Mouse (Mus musculus): Measurements from ENCODE around the gene Uap1. TPM values are rescaled to one million over a fixed set of nuclear protein-coding genes. Genes with fewer than 3 reads are reported as not detected.

The Uap1 gene
- total RNA-seq, 2 experiments from 2014 or later: 42.7 to 49.5 TPM

DNA sequence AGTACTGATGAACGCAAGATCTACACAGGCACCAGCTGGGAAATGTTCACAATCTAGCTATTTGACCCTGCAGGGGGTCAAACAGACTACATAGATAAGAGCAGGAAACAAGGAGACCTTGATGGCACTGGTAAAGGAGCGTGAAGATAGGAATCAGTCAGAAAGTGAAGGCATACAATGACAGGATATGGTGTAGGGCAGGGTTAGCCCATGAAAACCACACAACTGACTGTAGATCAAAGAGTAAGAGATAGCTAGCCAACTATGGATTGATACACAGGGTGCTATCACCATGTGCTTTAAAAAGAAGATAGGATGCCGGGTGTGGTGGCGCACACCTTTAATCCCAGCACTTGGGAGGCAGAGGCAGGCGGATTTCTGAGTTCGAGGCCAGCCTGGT, 7.0 kb downstream of the Uap1 start:
- no peak for DNase-seq

DNA sequence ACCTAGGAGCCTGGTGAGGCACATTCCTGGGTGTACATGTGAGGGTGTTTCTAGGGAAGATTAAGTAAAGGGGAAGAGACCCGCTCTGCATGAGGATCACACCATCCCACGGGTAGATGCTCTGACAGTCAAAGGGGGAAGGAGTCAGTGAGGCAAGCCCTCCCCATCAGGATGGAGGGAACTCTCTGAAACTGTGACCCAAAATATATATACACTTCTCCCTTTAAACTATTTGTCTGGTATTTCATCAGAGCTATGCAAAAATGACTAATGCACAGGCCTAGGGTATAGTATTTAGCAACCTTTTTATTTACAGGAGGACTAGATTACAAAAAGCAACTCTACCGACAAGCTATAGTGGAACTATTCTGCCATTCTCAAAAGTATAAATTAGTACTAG, 9.8 kb downstream of the Uap1 start:
- no peak for DNase-seq

DNA sequence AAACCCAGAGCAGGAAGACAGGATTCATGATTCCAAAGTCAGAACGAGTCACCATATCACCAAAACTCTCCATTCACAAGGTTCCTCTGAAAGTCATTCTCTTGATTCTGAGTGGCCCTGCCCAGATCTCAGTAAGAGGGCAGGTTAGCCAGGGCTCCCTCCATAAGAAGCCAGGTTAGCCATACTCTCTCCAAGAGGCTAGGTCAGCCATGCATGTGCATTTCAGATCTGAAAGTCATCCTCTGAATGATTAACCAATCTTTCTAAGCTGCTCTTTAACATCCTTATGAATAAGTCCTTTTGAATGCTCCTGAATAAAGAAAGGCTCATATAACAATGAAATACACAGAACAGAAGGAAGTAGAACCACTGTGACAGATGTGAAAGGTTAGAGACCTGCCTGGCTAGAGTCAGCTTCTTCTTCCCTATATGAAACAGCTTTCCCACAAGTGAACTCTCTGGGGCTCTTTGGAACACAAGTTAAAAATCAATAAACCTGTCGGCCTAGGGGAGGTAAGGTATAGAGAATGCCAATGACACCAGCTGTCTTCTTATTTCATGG, 10.6 kb downstream of the Uap1 start:
- no peak for DNase-seq

DNA sequence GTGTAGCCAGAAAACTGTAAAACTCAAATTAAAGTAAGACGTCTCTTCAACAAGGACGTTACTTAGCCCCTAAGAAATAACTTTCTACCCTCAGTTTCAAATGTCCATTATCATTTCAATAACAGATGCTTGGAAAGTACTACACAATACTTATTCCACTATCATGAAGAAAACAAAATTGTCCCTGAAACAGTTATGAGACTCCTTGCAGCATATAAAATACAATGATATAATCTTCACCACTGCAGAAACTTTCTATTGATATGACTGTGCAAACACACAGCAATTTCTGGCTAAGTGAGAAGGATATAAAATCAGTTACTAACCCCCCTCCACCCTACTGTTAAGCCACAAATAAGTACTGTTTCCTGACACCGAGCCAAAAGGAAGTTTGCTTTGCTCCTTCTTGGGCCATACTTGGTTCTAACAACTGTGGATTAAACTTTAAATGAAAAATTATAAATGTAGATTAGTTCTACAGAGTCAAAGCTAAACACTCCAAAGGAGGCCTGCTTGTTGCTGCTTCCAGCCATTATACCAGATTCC, 11.3 kb downstream of the Uap1 start:
- DNase-seq: no peak

DNA sequence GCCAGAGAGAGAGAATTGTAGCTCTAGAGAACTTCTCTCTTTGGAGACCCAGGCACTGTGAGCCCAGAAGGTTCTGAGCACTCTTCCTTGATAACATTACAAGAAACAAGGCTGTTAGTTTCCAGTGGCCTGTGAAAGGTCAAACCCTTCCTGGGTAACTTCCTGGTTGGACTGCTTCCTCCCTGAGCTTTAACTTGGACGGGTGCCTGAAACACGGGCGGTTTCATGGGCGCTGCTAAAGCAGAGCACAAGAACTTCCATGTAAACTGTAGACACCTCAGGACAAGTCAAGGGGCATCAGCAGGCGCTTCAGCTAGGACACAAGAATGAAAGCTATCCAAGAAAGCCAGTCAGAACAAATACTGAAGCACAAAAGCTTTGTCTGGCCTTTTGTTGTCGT, 12.9 kb downstream of the Uap1 start:
- DNase-seq: peak; percentile 16

DNA sequence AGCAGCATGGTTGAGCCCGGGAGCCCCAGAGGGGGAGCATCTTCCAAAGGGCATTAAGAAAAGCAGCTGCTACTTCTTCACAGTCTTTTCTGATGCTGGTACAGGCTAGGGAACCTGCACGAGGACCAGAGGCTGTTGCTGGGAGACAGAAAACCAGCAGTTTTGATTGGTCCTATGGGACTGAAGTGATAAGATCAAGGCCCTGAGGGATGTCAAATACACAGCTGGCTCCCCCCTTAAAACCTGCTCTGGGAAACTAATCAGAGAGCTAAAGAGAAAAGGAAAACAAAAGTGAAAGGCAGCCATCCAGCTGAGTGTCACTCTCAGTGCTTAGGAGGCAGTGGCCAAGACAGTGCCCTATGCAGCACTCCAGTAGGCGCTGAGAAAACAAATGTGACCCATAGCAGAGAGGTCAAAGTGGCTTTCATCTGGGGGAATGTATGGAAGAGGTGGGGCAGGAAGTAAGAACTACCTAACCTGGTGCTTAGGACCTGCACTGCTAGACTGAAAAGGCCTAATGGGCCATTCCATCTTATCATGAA, 14.3 kb downstream of the Uap1 start:
- peak; percentile 35 for DNase-seq

DNA sequence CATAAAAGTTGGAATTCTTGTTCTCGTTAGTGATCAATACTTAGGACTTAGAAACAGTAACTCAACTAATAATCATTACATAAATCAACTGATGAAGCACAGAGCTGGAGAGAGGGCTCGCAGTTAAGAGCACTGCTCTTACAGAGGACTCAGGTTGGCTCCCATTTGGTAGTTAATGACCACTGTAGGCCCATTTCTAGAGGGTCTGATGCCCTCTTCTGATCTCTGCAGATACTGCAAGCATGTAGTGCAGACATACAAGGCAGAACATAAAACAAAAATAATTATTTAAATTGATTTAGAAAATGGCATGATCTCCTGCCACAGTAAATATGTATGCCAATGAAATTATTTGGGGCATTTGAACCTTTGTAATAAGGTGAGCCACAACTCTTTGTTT, 15.1 kb downstream of the Uap1 start:
- no peak for DNase-seq

DNA sequence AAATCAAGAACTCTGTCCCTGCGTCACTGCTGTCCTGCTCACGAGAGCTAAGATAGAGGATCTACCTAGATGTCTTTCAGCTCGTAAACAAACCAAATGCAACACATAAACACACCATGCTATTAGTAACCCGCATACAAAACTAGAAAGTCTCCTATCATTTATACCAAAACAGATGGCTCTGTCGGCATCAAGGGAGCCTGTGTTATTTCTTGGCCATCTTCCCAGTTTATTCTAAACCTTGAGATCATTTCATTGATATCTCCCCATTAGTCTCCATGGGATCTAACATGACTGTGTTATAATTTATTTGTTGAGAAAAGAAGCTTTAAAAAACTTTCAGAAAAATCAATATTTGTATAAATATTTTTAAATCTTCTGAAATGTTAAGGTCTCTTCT, 19.0 kb downstream of the Uap1 start:
- no peak for DNase-seq

DNA sequence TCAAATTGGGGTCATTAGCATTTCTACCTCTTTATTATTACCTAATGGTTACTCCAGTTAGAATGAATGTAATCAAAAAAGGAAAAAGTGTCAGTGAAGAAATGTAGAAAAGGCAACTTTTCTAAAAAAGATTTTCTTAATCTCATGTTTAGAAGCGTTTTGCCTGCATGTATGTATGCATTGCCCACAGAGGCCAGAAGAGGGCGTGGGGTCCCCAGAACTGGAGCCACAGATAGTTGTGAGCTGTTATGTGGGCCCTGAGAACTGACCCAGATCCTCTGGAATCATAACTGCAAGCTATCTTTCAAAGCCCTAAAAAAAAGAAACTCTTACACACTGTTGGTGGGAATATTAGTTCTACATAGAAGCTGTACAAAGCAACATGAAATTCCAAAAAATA, 19.5 kb downstream of the Uap1 start:
- no peak for DNase-seq

DNA sequence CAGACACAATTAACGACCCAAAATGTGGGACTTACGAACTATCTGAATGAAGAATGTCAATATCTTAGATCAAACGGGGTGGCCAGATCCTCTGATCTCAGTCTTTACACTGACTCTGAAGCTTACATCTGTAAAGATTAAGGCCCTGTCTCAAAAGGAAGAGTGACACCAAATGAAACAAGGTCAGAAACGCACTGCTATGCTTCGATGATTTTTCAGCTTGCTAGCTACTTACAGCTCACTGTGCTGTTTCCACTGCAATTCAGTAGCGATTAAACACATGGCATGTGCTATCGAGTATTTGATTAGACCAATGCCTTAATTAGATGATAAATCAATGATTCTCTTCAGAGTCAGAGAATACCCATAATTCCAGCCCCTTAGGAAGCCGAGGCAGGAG, 20.8 kb downstream of the Uap1 start:
- no peak for DNase-seq

DNA sequence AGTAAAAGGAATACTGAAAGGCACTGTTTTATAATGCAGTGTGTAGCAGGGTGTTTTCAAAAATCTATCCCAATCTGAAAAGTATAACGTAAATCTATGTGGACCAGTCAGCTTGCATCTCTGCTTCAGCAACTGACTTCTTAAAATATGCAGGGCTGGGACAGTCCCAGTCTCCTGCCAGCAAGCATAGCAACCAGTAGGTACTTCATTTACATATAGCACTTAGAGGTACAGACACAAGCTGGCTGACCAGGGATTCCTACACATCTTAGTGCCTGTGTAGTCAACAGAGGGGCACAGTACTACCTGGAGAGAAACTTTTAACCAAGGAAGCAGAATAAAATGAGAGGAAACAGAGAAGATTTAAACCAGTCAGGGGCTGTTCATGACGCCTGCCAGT, 22.2 kb downstream of the Uap1 start:
- no peak for DNase-seq

DNA sequence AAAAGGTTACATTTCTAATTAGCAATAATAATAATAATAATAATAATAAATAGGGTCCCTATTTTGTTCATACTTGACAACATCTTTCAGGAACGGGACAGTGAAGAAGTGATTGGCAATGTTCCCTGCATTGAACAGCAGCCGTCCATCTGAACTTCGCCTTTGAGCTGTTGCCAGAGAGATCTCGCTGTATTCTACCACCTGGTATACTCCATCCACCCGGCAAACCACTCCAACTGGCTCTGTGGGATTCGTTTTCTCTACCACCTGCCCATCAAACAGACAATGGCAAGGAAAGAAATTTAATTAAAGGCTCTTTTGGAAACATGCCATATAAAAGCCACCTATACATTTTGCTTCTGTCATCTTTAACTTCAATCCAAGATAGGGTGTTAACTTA, 23.9 kb downstream of the Uap1 start:
- no peak for DNase-seq

DNA sequence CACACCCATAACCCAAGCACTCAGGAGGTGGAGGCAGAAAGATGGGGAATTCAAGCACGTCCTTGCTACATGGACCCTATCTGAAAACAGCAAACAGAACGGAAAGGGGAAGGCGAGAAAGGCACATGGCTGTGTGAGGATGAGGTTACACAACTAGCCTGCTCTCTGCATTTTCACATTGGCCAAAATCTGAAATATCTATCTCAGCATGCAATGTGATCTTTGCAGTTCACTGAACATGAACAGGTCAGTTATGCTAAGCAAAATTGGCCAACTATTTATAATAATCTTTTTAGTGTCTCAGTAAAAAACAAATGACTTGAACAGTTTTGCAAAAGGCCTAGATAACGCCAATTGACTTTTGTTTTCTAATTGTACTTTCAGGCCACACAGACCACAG, 25.0 kb downstream of the Uap1 start:
- no peak for DNase-seq

DNA sequence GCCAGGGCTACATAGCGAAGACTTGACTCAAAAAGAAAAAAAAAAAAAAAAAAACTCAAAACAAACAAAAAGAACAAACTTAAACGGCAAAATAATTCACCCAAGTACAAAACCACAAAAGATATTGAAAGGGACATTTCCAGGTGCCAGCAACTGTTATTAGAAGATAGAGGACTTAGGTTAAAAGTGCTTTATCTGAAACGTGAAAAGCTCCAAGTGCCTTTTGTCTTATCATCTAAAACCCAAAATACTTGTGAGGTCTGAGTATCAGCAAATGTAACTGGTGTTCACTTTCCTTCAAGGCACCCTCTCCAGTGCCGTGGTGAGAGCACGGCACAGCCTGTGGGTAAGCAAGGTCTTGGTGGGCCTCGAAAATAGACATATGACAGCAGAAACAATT, 26.2 kb downstream of the Uap1 start:
- no peak for DNase-seq

DNA sequence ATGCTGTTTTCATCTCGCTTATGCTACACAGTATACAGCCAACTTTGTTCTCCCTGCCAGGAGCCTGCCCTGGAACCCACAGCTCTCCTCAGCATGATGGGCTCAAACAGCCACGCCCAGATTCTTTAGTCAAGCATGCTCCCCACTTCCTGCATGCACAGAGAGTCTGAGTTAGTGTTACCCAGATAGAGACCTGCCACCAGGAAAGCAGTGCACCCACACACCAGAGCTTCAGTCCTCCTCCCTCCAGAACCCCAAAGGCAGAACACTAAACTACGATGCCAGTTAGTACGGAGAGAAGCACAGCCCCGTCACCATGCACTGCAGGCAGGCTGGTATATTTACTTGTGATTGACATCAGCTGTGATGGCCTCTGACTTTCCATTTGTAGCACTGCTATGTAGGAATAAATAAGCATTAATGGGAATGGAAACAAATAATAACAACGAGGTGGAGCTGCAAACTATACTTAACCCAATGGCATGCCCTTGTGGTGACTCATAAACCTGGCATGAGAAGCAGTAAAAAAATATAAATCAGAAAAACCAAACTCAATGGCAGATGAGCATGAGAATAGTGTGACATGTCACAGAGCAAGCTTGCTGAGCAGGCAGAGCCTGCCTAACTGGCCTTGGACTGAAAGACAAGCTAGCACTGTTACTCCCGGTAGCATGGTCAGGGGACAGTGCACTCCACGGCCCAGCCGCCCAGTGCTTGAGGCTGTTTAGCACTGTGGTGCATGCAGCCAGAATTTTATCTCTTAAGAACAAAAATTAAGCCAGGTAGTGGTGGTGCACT, 26.9 kb downstream of the Uap1 start:
- no peak for DNase-seq

DNA sequence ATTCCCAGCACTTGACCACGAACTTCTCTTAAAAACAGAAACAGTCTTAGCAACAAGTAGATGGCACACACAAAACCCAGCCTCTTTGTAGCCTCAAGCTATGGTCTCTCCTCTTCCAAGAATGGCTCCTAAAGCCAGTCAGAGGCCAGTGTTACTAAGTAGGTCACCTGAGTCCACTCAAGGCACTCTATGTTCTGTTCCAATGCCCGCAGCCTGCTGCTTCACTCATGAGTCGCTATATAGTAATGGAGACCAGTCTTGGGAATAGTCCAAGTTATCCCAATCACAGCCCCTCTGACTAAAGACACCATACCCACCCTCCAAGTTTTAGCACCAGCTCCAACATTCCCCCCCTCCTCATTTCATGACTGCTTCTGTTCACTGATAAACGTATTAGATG, 29.2 kb downstream of the Uap1 start:
- DNase-seq: no peak

DNA sequence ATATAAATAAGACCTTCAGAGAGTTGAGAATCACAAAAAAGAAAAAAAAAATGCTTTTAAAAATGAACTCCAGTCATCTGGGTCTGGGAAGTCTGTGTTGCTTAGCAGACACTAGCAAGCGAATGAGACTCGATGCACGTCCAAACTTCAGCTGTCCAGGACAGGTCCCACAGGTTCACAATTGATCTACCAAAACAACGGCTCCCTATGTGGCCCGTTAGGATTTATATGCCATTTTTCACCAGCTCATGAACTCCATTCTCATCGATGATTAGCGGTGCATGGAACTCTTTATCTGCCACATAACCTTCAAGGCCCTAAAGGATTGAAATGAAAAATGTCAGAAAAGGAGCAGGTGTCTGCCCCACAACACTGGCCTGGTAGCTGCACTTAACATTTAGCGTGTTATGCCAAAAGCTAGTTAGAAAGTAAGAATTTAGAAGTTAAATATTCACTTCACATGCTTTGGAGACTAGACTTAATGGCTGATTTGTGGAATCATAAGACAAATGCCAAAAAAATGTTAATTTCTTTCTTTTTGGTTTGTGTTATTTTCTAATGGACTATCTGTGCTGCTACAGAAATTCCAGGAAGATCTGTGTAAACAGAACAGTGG, 32.4 kb downstream of the Uap1 start:
- DNase-seq: no peak

DNA sequence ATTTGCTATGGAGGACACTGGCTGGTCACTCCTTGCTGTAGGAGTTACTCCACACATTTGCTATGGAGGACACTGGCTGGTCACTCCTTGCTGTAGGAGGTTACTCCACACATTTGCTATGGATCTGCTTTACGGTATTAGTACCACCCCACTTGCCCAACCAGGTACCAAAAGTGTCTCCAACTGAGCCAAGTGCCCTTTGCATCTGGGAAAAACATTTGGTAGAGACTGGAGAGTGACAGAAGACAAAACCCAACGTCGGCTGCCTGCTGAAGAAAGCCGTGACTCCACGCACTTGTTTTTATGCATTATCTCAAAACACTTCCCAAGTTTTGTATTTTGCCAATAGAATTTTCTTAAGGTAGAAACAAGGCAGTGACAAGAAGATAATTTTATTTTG, 33.1 kb downstream of the Uap1 start:
- no peak for DNase-seq

DNA sequence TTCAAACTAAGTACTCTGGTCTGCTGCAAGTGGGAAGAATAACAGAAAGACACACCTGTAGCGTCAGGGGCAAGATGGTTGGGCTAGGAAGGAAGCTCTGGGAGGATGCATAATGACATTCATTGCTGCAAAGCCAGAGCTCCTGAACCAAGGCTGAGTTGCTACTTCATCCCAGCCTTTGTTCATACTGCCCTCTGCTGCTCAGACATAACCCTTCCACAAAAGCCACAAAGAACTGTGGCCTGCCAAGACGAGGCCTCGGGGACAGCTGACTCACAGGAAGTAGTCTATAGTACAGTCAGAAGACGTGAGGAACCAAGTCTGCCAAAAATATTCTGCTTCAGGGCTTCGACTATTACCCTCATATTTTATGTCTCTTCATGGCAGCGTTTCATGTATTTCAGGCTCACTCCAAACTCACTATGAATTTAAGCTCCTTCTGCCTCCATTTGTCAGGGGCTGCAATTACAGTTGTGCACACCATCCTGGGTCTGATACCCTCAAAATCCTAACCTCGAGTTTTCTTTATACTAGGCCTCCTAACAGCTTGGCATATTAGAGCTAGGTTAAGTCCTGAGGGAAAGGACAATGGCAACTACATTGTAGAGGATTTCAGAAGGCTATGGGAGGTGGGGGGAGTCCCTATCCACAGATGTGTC, 38.3 kb downstream of the Uap1 start:
- peak; percentile 77 for DNase-seq

DNA sequence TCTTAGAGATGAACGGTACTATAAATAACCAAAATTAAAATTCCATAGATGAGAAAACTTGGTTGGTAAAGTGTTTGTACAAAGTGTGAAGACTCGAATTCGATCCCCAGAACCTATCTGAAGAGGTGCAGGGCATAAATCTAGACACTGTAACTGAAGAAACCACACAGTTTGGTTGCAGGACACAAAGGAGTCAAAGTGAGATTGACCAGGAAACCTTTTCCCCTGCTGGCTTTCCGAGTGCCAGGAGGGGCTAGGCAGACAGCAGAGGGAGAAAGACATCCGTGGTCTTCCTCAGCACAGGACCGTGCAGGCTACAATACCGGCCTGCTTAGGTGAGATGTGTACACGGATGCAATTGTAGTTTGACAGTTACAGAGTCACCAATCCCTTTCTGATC, 40.5 kb downstream of the Uap1 start:
- DNase-seq: no peak

DNA sequence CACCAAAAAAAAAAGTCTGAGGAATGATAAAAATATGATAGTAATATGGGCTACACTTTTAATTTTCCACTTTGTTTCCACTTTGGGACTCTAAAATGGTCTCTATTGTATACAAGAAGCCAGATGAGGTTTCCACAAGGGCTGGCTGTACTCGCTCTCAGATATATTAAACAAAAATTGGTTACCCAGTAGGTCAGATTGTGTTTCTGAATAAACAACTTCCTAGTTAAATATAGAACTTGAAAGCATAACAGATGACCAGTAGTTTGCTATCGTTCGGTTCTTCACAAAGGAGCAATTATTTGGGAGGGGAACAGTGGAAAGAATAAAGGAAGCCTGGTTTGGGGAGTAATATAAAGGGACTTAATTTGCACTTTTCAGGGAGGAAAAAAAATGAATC, 43.8 kb downstream of the Uap1 start:
- no peak for DNase-seq

DNA sequence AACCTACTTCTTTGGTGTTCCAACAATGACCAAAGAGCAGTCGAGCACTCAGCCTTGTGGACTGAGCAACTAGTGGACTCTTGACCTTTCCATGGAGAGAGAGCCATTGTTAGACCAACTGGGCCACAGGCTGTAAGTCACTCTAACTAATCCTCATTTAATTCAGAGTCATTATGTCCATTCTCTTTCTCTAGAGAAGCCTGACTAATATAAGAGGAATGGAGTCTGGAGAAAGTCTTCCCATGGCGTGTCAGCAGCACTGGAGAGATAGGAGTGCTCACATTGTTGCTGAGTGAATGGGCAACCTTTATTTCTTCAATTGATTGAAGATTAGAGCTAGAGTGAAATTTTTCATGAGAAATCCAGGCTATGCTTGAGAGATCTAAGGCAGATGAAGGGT, 50.1 kb downstream of the Uap1 start:
- DNase-seq: no peak

DNA sequence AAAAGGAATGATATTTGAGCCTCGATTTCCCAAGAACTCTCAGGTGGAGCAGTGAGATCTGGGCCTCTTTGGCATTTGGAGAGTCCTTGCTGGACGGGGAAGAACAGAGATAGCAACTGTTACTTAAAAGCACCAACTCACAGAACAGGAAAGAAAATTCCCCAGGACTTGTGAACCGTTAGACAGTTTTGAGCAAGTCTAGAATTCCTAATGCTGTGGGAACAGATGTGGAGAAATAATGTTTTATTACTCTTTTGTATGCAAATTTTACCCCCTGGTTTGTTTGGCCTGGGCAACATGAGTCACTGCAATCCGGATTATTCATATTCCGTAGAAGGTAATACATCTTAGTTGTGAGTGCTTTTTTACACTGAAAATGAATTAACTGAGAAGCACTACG, 61.1 kb downstream of the Uap1 start:
- DNase-seq: no peak
